Mouse (Mus musculus): ENCODE results near the gene Acsl3. TPM values are rescaled to one million over a fixed set of nuclear protein-coding genes. Genes with fewer than 3 reads are reported as not detected.

Acsl3 gene
- total RNA-seq, 2 experiments from 2014 or later, result 8.0 to 11.3 TPM

DNA sequence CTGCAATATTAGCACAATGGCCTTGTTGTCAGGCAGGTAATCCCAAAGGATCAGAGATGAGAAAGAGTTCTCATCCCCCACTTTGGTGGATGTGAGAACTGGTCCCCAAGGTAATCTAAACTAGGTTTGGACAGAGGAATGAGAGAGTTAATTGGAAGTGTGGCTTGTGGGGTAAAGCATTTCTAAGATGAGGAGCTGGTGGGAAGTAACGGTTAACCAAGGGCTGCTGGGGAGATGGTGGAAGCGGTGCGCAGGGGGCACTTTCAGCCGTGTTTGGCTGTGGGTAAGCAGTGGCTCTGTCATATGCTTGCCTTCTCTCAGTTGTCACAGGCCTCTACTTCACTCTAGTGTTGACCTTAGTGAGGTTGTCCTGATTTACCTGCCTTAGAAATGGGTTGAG is 85.7 kb downstream of the Acsl3 start:
- DNase-seq, result no peak

- DNase-seq, result peak; percentile 31
Observed at GRCm38 (mm10) chr1:78745230-78745777, 87.7 kb downstream of the Acsl3 start.

Other genes with a start within 250 kb of the Acsl3 start
- 10 to 100 TPM; 50.8 to 54.5 TPM for gene Farsb, start 168.9 kb upstream of the Acsl3 start, total RNA-seq (2021)
- under 1 TPM in 1 of 2 experiments, not detected in 1; 0.75 TPM for gene Mogat1, start 146.8 kb upstream of the Acsl3 start, total RNA-seq (2021)
- gene BC035947, start 145.7 kb upstream of the Acsl3 start, total RNA-seq (2021), result not detected
- gene Utp14b, start 213 bp downstream of the Acsl3 start, total RNA-seq (2021), result 1 to 10 TPM; 1.1 to 2.2 TPM
- gene Kcne4, start 158.9 kb downstream of the Acsl3 start, total RNA-seq (2021), result 1 to 10 TPM in 1 of 2 experiments, under 1 TPM in 1; 0.59 to 1.4 TPM